Mouse (Mus musculus) limb, embryonic 11.5 days (tissue): ENCODE measurements around the gene Nrp1. TPM values are rescaled to one million over a fixed set of nuclear protein-coding genes. Genes with fewer than 3 reads are reported as not detected.
A peak's percentile ranks its signal among the peaks of the same experiment; 100 is the strongest.

ENCODE experiments used
- ATAC-seq: fragments of 200-750 bp; cut with Nextera tagmentation; 2 replicates; pipeline ENCODE4 v1.8.0; 2017; ENCODE audit warnings: low read depth; ENCODE audit not compliant: insufficient number of reproducible peaks, low FRiP score, low TSS enrichment
- DNase-seq: peaks from one replicate; pipeline ENCODE4 v3.0.0-alpha.2; 2015; ENCODE audit warnings: low spot score
- H3K27ac ChIP-seq: fragments of 300-500 bp; sonication (generic); replicated peaks from 2 replicates; pipeline ENCODE4 v1.5.1; 2014; ENCODE audit warnings: low read depth, mild to moderate bottlenecking, low read length
- H3K27me3 ChIP-seq: fragments of 300-500 bp; sonication (generic); 2 replicates; pipeline ENCODE4 v1.6.1; 2014; ENCODE audit warnings: mild to moderate bottlenecking, low read length, mixed read lengths; ENCODE audit not compliant: control insufficient read depth, insufficient read depth
- H3K36me3 ChIP-seq: fragments of 300-500 bp; sonication (generic); 2 replicates; pipeline ENCODE4 v1.6.1; 2014; ENCODE audit warnings: mild to moderate bottlenecking, low read length, moderate library complexity, mixed read lengths; ENCODE audit not compliant: control insufficient read depth, insufficient read depth
- H3K4me1 ChIP-seq: fragments of 300-500 bp; sonication (generic); 2 replicates; pipeline ENCODE4 v1.6.1; 2014; ENCODE audit warnings: low read length, mixed read lengths; ENCODE audit not compliant: control insufficient read depth, insufficient read depth
- H3K4me2 ChIP-seq: fragments of 300-500 bp; sonication (generic); 2 replicates; pipeline ENCODE4 v1.6.1; 2014; ENCODE audit warnings: low read depth, mild to moderate bottlenecking, moderate library complexity; ENCODE audit not compliant: severe bottlenecking
- H3K4me3 ChIP-seq: fragments of 300-500 bp; sonication (generic); 2 replicates; pipeline ENCODE4 v1.5.1; 2014; ENCODE audit warnings: low read depth, low read length
- H3K9ac ChIP-seq: fragments of 300-500 bp; sonication (generic); 2 replicates; pipeline ENCODE4 v1.6.1; 2014; ENCODE audit warnings: mild to moderate bottlenecking, low read length
- H3K9me3 ChIP-seq: fragments of 300-500 bp; sonication (generic); 2 replicates; pipeline ENCODE4 v1.6.1; 2016; ENCODE audit warnings: low read length; ENCODE audit not compliant: control insufficient read depth
- WGBS: fragments of 180-500 bp; shearing (Covaris S2); extraction: QIAGEN DNeasy Blood & Tissue Kit; methylation state at CpG from one replicate; pipeline ENCODE4 v1.1.7; 2014; 5-methylcytosine and 5-hydroxymethylcytosine counted together
- polyA plus RNA-seq: library from polyadenylated mRNA; unstranded; fragments of >200 nt; fragmentation: Nextera tagmentation; extraction: Ambion mirVana; gene quantifications from 2 replicates; pipeline ENCODE4 v1.2.1, GENCODE M21; 2014

Nrp1 gene
- polyA plus RNA-seq, 1 experiment from 2014 or later, result 51.1 TPM

DNA sequence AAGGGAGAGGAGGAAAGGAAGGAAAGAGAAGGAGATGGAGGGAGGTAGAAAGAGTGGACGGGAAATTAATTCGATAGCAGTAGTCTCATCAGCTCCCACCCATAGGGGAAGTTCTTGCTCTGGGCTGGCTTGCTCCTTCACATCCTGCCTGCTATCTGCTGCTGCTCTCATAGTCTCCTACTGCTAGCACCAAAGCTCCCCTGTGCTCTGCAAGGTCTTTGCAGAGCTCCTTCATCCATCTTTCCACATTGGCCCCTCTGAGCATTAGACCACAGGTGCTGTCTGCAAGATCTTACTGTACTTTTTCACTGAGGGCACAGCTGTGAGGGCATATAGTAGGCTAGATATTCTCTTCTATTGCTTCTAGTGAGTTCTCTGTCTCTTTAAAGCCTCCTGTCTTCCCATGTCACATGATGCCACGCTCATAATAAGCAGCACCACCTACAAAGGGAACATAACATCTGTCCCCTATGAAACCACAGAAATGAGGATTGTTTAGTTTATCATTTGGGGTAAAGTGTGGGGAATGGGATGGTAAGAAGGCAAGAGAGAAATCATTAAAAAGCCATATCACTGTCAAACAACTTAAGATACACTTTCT is 158.5 kb downstream of the Nrp1 start:
- 93% methylated on average over 3 of the region's 3 CpGs for whole genome bisulfite sequencing
- ATAC-seq, result no peak
- no peak overlapping the region for H3K27ac ChIP-seq

DNA sequence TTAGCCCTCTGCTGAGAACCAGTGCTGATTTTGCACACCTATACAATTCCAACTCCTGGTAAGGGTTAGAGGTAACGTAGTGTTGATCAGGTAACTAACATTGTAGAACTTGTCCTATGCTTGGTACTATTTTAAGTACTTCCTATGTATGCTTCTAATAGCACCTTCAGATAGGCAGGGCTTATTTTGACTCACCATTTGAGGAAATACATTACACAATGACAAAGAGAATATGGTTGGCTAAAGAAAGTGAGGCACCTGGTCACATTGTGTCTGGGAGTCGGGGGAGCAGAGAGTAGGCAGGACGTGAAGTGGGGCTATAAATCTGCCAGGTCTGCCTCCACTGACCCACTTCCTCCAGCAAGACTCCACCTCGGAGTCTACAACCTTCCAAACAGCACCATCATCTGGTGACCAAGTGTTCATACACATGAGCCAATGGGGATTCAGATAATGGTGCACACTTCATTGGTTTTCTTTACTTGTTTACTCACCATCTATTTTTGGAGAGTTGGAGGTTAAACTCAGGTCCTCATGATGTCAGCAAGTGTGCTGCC is 159.2 kb downstream of the Nrp1 start:
- Histone ChIP-seq H3K9ac (no peak overlapping the region), H3K27ac (no peak overlapping the region)

More for the DNA sequence above, 158.5 kb downstream of the Nrp1 start:
- Histone ChIP-seq H3K36me3 (no peaks in the 10 kb centered on the region), H3K9me3 (no peaks in the 10 kb centered on the region), H3K27me3 (no peaks in the 10 kb centered on the region), H3K4me3 (no peak overlapping the region), H3K9ac (no peak overlapping the region), H3K4me1 (no peaks in the 10 kb centered on the region), H3K4me2 (no peak overlapping the region)
- DNase-seq, result no peak

DNA sequence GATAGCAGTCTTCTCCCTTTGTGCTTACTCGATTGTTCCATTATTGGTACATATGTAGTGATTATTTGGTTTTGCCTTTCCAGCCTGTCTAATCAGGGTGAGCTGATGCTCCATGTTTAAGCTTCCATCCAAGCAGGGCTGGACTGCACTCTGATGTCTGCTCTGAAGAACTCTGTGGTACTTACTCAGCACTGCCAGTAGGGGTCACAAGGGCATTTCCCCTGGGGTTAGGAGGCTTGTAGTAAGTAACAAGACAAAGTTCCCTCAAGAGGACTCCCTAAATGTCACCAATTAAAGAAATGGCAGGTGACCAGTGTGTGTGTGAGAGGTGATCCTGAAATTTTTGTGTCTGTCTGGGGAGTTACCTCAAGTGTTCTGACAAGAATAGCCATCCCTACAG is 161.0 kb downstream of the Nrp1 start:
- H3K36me3 ChIP-seq, result no peaks in the 10 kb centered on the region
- no peak overlapping the region for H3K4me3 ChIP-seq
- DNase-seq (no peak), ATAC-seq (no peak)
- no peak overlapping the region for H3K27ac ChIP-seq
- H3K4me2 ChIP-seq, result no peak overlapping the region
- no peaks in the 10 kb centered on the region for H3K9me3 ChIP-seq
- no peak overlapping the region for H3K9ac ChIP-seq
- 72% methylated on average over 1 of the region's 1 CpGs for WGBS
- H3K4me1 ChIP-seq, result no peaks in the 10 kb centered on the region
- H3K27me3 ChIP-seq, result no peaks in the 10 kb centered on the region

More for the DNA sequence above, 159.2 kb downstream of the Nrp1 start:
- H3K4me2 ChIP-seq, result no peak overlapping the region
- DNase-seq (no peak), ATAC-seq (no peak)
- H3K27me3 ChIP-seq, result no peaks in the 10 kb centered on the region
- H3K4me3 ChIP-seq, result no peak overlapping the region
- H3K4me1 ChIP-seq, result no peaks in the 10 kb centered on the region
- WGBS, result 45% methylated on average over 4 of the region's 4 CpGs
- no peaks in the 10 kb centered on the region for H3K9me3 ChIP-seq
- H3K36me3 ChIP-seq, result no peaks in the 10 kb centered on the region

DNA sequence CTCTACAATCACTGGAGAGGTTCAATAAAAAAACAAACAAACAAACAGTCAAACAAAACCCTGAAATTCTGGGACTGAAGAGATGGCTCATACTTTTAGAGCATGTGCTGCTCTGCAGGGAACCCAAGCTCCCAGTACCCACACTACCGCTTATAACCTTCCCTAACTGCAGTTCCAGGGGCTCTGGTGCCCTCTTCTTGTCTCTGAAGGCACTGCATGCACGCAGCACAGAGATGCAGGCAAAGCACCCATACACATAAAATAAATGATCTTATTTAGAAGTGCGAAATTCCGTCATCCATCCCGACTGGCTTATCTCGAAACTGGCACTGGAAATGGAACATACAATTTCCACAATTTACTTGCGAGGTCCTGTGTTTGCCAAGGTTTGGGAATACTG is 165.4 kb downstream of the Nrp1 start:
- WGBS, result 51% methylated on average over 7 of the region's 7 CpGs
- ATAC-seq (no peak), DNase-seq (peak; percentile 26)
- no peak overlapping the region for H3K27ac ChIP-seq
- no peaks in the 10 kb centered on the region for H3K27me3 ChIP-seq
- no peaks in the 10 kb centered on the region for H3K36me3 ChIP-seq
- H3K4me1 ChIP-seq, result peaks cover 1% of the 10 kb centered on the region; the same call in 1 of the 2 replicates
- no peaks in the 10 kb centered on the region for H3K9me3 ChIP-seq
- no peak overlapping the region for H3K4me3 ChIP-seq
- no peak overlapping the region for H3K9ac ChIP-seq
- H3K4me2 ChIP-seq, result no peak overlapping the region

DNA sequence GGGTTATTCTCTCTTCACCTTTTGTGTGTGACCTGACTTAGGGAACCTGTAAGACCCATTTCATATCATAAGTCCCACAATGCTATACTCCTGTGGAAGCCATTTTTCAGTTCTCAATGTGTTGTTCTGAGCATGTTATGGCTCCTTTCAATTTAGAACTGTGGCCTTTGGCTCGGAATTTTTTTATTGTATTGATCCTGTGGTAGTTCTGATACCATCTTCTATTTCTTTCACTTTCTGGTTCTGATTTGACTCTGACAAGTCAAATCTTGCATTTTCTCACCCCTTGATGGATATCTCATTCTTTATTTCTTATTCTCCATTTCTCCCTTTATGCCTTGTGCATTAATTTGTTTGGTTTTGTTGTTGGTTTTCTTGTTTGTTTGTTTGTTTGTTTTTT is 167.5 kb downstream of the Nrp1 start:
- H3K9me3 ChIP-seq, result no peaks in the 10 kb centered on the region
- no peak for ATAC-seq
- 70% methylated on average over 1 of the region's 1 CpGs for WGBS

DNA sequence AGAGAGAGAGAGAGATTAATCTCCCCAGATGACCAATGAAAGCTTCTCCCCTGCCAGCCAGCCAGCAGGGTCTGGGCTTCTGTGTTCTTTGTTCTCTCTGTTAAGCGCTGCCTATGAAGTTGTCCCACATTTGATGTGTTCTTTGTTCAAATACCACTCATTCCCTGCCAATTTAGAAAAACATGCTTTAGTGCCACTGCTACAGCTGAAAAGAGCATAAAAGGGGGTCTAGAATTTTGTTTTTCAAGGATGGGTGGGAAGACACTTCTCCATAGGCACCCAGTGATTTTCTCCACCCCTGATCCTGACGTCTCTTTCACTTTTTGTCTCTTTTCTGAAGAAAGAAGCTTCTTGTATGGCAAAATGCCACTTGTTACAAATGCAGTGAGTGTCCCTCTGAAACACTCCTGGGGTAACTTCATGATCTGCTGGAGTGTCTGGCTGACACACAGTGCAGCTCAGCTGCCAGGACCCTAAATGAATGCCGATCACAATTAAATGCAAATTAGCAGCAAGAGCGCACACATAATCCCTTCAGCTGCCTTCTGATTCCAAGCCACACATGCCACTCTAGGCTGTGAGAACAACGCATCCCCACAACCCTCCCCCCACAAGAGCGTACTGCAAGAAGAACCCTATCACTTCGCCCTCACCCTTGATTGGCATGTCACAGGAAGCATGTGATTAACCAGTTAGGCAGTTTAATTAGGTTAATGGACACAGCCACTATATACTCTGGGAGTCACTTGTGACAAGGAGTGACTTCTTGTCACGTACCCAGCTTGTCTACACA is 170.4 kb downstream of the Nrp1 start:
- no peaks in the 10 kb centered on the region for H3K9me3 ChIP-seq
- H3K4me1 ChIP-seq, result peaks cover 3% of the 10 kb centered on the region; the same call in 1 of the 2 replicates
- H3K36me3 ChIP-seq, result no peaks in the 10 kb centered on the region
- H3K9ac ChIP-seq, result no peak overlapping the region
- ATAC-seq, result no peak
- H3K27me3 ChIP-seq, result no peaks in the 10 kb centered on the region
- no peak overlapping the region for H3K4me2 ChIP-seq
- H3K4me3 ChIP-seq, result no peak overlapping the region
- 61% methylated on average over 8 of the region's 8 CpGs for WGBS
- no peak overlapping the region for H3K27ac ChIP-seq
- no peak for DNase-seq

More for the DNA sequence above, 167.5 kb downstream of the Nrp1 start:
- peaks cover 3% of the 10 kb centered on the region; the same call in 1 of the 2 replicates for H3K4me1 ChIP-seq
- no peak overlapping the region for H3K9ac ChIP-seq
- H3K27ac ChIP-seq, result no peak overlapping the region
- no peak for DNase-seq
- H3K36me3 ChIP-seq, result no peaks in the 10 kb centered on the region
- no peak overlapping the region for H3K4me3 ChIP-seq
- H3K4me2 ChIP-seq, result no peak overlapping the region
- no peaks in the 10 kb centered on the region for H3K27me3 ChIP-seq

DNA sequence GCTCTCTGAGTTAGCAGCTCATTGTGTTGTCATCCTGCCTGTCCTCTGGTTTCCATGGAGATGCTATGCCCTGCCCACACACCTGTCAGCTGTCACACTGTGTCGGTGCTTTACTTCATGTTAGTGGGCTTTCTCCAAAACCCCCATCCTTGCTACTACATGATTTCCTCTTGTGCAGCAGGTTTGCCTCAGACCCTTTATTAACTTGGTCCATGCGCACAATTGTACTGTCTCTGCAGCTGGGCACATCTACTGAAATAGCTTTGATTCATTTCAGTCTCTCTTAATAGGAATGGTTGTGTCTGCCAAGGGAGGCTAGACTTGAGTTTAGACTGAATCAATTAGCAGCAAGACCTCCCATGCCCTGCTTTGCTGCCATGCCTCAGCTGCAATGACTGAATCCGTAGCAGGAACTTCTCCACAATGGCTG is 176.1 kb downstream of the Nrp1 start:
- H3K9me3 ChIP-seq, result no peaks in the 10 kb centered on the region
- WGBS, result 60% methylated on average over 3 of the region's 3 CpGs
- no peak for DNase-seq

DNA sequence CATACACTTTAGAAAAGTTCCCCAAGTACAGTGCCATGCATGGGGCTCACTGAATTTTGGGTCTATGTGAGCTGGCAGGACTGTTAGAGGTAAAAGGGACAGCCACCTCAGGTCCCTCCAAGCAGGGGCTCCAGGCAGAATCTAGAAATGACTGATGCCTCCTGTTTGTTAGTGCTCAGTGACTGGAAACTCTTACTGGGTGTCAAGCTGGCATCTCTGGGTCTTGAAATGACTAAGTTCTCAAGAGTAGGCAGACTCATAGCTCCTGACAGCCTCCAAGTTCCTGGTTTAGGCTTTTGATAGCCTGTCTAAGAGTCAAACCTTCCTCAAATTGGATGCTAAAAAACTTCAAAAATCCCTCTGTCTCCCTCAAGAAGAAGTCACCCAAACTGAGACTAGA is 177.3 kb downstream of the Nrp1 start:
- Histone ChIP-seq H3K27me3 (no peaks in the 10 kb centered on the region), H3K4me3 (no peak overlapping the region), H3K9ac (no peak overlapping the region), H3K4me1 (no peaks in the 10 kb centered on the region), H3K36me3 (no peaks in the 10 kb centered on the region), H3K9me3 (no peaks in the 10 kb centered on the region), H3K27ac (no peak overlapping the region), H3K4me2 (no peak overlapping the region)
- no peak for DNase-seq
- ATAC-seq, result no peak

More for the DNA sequence above, 176.1 kb downstream of the Nrp1 start:
- no peaks in the 10 kb centered on the region for H3K4me1 ChIP-seq
- no peaks in the 10 kb centered on the region for H3K36me3 ChIP-seq
- no peak for ATAC-seq
- H3K27ac ChIP-seq, result no peak overlapping the region
- H3K9ac ChIP-seq, result no peak overlapping the region
- H3K27me3 ChIP-seq, result no peaks in the 10 kb centered on the region
- no peak overlapping the region for H3K4me2 ChIP-seq
- no peak overlapping the region for H3K4me3 ChIP-seq
